Mouse (Mus musculus) left cerebral cortex, postnatal 36 days (tissue): ENCODE results near the gene Gm11564. TPM values are rescaled to one million over a fixed set of nuclear protein-coding genes. Genes with fewer than 3 reads are reported as not detected.
"Not testable (repeated sequence)": the region's sequence is repeated elsewhere in the genome, so short reads cannot be mapped to it uniquely, and the experiment has no call there.

Experiments
- DNase-seq, 2 experiments: peaks; one replicate each; pipeline ENCODE4 v3.0.0; 2021 to 2022; ENCODE audit warnings: low spot score in 2 of 2, mixed read lengths in 1 of 2
- intact Hi-C: fragments of 180-260 bp; cut with DNase I; formaldehyde crosslinking; loops from one replicate; pipeline ENCODE4 v1.15.1; 2025
- total RNA-seq, 2 experiments: library from RNA; stranded (reverse); gene quantifications; 2 replicates each; pipeline ENCODE4 v1.2.3; 2021

Gene Gm11564
- total RNA-seq: not detected

GRCm38 (mm10) chr11:99815566-99815965 lies at the start of gene Gm11564:
Gene Gm11564 (minus strand): TSS chr11:99815666.
- DNase-seq, intact Hi-C loops: not testable (repeated sequence)

GRCm38 (mm10) chr11:99864176-99864575 lies 48.7 kb upstream of the Gm11564 start, which contains the start of gene Gm11559:
Gene Gm11559 (plus strand): TSS chr11:99864476.
- intact Hi-C loops, DNase-seq: not testable (repeated sequence)

GRCm38 (mm10) chr11:99858761-99859160 lies 43.3 kb upstream of the Gm11564 start:
- intact Hi-C loops: no loop called here
- no peak for DNase-seq

- intact Hi-C loops: no loop called here
- DNase-seq: no peak
Observed at GRCm38 (mm10) chr11:99857617-99858016, 42.2 kb upstream of the Gm11564 start, which contains the start of gene Gm11568. Gene Gm11568 (plus strand): TSS chr11:99857917.

GRCm38 (mm10) chr11:99854121-99854520 lies 38.7 kb upstream of the Gm11564 start:
- DNase-seq: no peak
- intact Hi-C loops: no loop called here

GRCm38 (mm10) chr11:99851508-99851907 lies 36.0 kb upstream of the Gm11564 start, which contains the start of gene Krtap4-16:
Gene Krtap4-16 (minus strand): TSS chr11:99851608.
- no peak for DNase-seq
- intact Hi-C loops: no loop called here

- intact Hi-C loops: no loop called here
- no peak for DNase-seq
Observed at GRCm38 (mm10) chr11:99846746-99847145, 31.3 kb upstream of the Gm11564 start.

- intact Hi-C loops: no loop called here
- no peak for DNase-seq
Observed at GRCm38 (mm10) chr11:99842185-99842584, 26.7 kb upstream of the Gm11564 start.

- DNase-seq: no peak
- intact Hi-C loops: no loop called here
Observed at GRCm38 (mm10) chr11:99837966-99838365, 22.5 kb upstream of the Gm11564 start, which contains the start of gene 2300003K06Rik. Gene 2300003K06Rik (minus strand): TSS chr11:99838066.

- DNase-seq, intact Hi-C loops: not testable (repeated sequence)
Observed at GRCm38 (mm10) chr11:99809792-99810191, 5.7 kb downstream of the Gm11564 start, which contains the start of gene Krtap4-13. Gene Krtap4-13 (minus strand): TSS chr11:99809892.

- DNase-seq, intact Hi-C loops: not testable (repeated sequence)
Observed at GRCm38 (mm10) chr11:99804346-99804745, 11.1 kb downstream of the Gm11564 start, which contains the start of gene Gm11554. Gene Gm11554 (minus strand): TSS chr11:99804446.

GRCm38 (mm10) chr11:99798832-99799231 lies 16.6 kb downstream of the Gm11564 start, which contains the start of gene Gm11569:
Gene Gm11569 (minus strand): TSS chr11:99798932.
- intact Hi-C loops, DNase-seq: not testable (repeated sequence)

- DNase-seq: no peak
- intact Hi-C loops: no loop called here
Observed at GRCm38 (mm10) chr11:99793367-99793766, 22.1 kb downstream of the Gm11564 start, which contains the start of gene Gm11596. Gene Gm11596 (minus strand): TSS chr11:99793467.

- DNase-seq, intact Hi-C loops: not testable (repeated sequence)
Observed at GRCm38 (mm10) chr11:99784900-99785299, 30.6 kb downstream of the Gm11564 start, which contains the start of gene Krtap4-9. Gene Krtap4-9 (plus strand): TSS chr11:99785200.

GRCm38 (mm10) chr11:99780604-99781003 lies 34.9 kb downstream of the Gm11564 start, which contains the start of gene Krtap4-8:
Gene Krtap4-8 (minus strand): TSS chr11:99780704.
- intact Hi-C loops: no loop called here
- no peak for DNase-seq

GRCm38 (mm10) chr11:99778401-99778800 lies 37.1 kb downstream of the Gm11564 start:
- intact Hi-C loops: no loop called here
- no peak for DNase-seq

GRCm38 (mm10) chr11:99772813-99773212 lies 42.7 kb downstream of the Gm11564 start, which contains the start of gene Gm11595:
Gene Gm11595 (minus strand): TSS chr11:99772913.
- DNase-seq, intact Hi-C loops: not testable (repeated sequence)

- intact Hi-C loops: no loop called here
Observed at GRCm38 (mm10) chr11:99768410-99768809, 47.1 kb downstream of the Gm11564 start.

More at GRCm38 (mm10) chr11:99768410-99768809, 47.1 kb downstream of the Gm11564 start:
- DNase-seq: no peak
